Mouse (Mus musculus) stomach, postnatal 0 days (tissue): Measurements from ENCODE around the gene Lypd6b.

Source experiments
- CTCF ChIP-seq: IDR thresholded peaks from 2 replicates; pipeline ENCODE4 v1.5.1; 2016; ENCODE audit warnings: antibody characterized with exemption, low read depth, mild to moderate bottlenecking, moderate library complexity
- EP300 ChIP-seq: optimal IDR thresholded peaks from 2 replicates; pipeline ENCODE3; 2016; ENCODE audit warnings: antibody characterized with exemption

DNA sequence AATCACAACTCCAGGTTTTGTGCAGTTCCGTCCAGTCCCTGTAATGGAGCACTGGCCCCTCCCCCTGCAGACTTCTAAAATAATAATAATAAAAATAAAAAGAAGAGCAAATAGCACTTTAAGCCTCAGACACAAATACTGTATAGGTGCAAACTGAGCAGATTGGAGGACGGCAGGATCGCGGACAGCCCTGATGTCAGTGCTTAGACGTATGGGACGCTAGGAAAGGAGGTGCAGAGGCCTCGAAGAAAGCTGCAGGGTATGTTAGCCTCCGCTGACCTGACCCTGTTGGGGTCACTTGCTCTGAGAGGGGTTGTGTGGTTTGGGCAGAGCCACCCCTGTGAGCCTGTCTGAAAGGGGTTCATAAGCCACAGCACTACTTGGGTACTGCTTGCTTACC lies 17.0 kb downstream of the Lypd6b start:
- TF ChIP-seq CTCF, result no peak
- no peak for TF ChIP-seq EP300
